Mouse (Mus musculus): Measurements from ENCODE around the gene 2610318N02Rik. TPM values are rescaled to one million over a fixed set of nuclear protein-coding genes. Genes with fewer than 3 reads are reported as not detected.
"Not testable (repeated sequence)": the region's sequence is repeated elsewhere in the genome, so short reads cannot be mapped to it uniquely, and the experiment has no call there.

Gene 2610318N02Rik
- 1.5 TPM in 1 of 2 replicates, not detected in the other for total RNA-seq (2021)
- long read RNA-seq, partial matches to known transcripts = 0 of 1 reads
- long read RNA-seq, other reads (novel, unspliced or antisense) = 0 of 1 reads

GRCm38 (mm10) chr16:17124871-17125520 is at the start of gene 2610318N02Rik:
TSS of gene 2610318N02Rik (minus strand) at chr16:17125167.
- peak; percentile 84 for DNase-seq

- no peak for DNase-seq
These were observed 43.1 kb upstream of the 2610318N02Rik start for GRCm38 (mm10) chr16:17168049-17168448.

DNA sequence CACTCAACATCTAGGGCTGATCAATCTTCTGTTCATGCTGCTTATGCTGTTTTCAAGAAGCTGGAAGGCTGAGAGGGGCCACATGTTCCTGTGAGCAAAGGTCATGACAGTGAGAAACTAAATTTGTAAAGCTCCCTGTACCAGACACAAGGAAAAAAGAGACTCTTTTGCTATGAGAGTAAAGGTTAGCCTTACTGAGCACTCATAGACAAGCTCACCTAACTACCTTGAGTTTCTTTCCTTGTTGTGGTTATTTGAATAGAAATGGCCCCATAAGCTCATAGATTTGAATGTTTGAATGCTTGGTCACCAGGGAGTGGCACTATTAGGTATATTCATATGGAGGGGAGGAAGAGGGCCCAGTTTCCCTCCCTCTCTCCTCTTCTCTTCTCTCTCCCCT is 42.2 kb upstream of the 2610318N02Rik start:
- no peak for DNase-seq

- not testable (repeated sequence) for DNase-seq
These were observed 40.5 kb upstream of the 2610318N02Rik start for GRCm38 (mm10) chr16:17165478-17165877.

- peak; percentile 18 for DNase-seq
These were observed 29.4 kb upstream of the 2610318N02Rik start for GRCm38 (mm10) chr16:17154346-17154745.

DNA sequence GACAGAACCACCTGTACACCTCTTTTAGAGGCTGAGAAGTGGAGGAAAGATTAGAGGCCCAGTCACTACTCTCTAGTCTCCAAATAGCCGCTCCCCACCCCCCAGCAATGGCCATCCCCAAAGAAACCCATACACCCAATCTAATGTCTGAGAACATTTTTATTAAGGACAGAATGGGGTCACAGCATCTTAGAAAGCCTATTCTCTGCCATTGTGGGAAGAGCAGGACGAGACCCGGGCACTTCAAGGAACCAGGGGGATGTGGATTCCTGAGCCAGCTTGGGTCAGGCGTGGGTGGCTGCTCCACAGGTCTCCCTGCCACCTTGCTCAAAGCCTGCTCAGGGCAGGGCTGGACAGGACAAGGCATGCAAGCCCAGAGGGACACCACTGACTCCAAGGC is 26.9 kb upstream of the 2610318N02Rik start:
- DNase-seq = no peak

GRCm38 (mm10) chr16:17150520-17151258 is 25.7 kb upstream of the 2610318N02Rik start:
- no peak for DNase-seq

GRCm38 (mm10) chr16:17148084-17148483 is 23.1 kb upstream of the 2610318N02Rik start:
- no peak for DNase-seq

GRCm38 (mm10) chr16:17147391-17147929 is 22.5 kb upstream of the 2610318N02Rik start:
- DNase-seq = peak; percentile 16

DNA sequence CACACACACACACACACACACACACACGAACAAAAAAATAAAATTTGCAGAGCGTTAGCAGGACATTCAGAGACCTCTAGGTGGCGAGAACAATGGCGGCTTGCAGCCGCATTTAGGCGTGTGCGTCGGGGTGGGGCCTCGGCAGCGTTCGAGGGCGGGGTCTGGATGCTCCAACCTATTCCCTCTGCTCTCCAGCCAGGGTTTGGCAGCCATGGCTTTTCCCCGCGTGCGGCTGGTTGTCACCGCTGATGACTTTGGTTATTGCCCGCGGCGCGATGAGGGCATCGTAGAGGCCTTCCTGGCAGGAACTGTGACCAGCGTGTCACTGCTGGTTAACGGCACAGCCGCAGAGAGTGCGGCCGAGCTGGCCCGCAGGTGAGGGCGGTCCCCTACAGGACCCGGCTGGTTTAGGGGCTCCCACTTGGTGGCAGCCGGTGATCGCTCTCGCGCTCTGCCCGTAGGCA is 21.8 kb upstream of the 2610318N02Rik start, which contains the start of gene Ccdc116:
Ccdc116 (minus strand) TSS at position 458 of the 464 bp plus-strand sequence.
- peak; percentile 81 for DNase-seq

DNA sequence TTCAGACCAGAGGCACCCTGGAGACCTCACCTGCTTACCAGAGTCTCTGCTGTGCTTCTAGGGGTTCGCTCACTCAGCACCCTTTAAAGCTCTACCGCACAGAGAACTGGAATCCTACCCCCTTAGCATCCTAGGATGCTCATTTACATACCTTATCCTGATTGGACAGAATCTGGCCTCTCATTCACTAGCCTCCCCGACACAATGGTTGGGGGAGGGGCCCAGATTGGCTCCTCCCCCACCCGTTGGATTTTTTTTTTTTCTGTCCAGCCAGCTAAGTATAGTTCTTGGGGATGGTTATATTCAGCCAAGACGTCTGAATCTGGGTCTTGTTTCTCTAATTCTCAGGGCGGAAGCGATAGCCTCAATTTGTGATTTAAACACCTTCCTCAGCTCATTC is 19.4 kb upstream of the 2610318N02Rik start, which contains the start of gene Ydjc:
Ydjc (plus strand) TSS at position 283 of the 400 bp plus-strand sequence.
- no peak for DNase-seq

DNA sequence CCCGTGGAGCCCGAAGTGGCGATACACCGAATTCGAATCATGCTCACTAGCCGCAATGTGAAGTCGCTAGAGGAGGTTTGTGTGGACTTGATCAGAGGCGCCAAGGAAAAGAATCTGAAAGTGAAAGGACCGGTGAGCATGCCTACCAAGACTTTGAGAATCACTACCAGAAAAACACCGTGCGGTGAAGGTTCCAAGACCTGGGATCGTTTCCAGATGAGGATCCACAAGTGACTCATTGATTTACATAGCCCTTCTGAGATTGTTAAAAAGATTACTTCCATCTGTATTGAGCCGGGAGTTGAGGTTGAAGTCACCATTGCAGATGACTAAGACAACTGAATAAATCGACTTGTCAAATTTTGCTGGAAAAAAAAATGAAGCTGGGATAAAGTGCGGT is 12.4 kb upstream of the 2610318N02Rik start:
- no peak for DNase-seq

- no peak for DNase-seq
These were observed 7.9 kb upstream of the 2610318N02Rik start for GRCm38 (mm10) chr16:17132906-17133200.

GRCm38 (mm10) chr16:17132089-17132905 is 7.3 kb upstream of the 2610318N02Rik start, which contains the start of gene Sdf2l1:
TSS of gene Sdf2l1 (minus strand) at chr16:17132383.
- peak; percentile 97 for DNase-seq

GRCm38 (mm10) chr16:17131191-17132088 is 6.5 kb upstream of the 2610318N02Rik start:
- DNase-seq = peak; percentile 23

GRCm38 (mm10) chr16:17127292-17127691 is 2.3 kb upstream of the 2610318N02Rik start:
- peak; percentile 26 for DNase-seq

DNA sequence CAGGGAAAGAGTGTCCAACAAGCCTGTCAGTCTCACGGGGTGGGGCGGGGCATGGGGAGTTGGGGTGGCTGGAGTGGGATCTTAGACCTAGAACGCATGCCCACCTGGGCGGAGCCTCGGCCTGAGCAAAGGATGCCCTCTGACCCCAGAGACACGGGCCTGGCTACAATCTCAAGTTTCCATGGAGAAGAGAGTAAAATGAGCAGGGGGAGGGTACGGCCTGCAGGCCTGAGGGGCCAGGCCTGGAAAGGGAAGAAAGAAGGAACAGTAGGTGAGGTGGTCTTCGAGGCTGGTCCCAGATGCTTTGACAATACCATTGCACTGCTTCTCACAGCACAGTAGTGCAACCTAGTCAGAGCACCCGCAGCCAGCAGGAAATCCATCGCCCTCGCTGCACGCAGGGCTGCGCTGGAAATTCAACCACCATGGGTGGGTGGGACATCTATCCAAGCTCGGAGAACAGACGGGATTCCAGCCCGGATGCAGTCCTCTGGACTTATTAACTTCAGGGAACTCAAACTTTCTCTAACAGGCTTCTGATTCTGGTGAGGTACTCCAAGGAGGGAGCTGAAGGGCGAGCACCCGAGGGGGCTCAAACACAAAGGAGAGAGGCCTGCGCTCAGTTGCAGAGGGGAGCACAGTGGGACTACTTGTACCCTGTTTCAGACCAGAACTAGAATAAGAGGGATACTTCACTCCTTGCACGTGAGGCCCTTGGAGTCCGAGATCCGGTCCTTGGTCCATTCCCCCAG is 672 bp downstream of the 2610318N02Rik start:
- no peak for DNase-seq

- DNase-seq = no peak
These were observed 3.4 kb downstream of the 2610318N02Rik start for GRCm38 (mm10) chr16:17121569-17121968.

DNA sequence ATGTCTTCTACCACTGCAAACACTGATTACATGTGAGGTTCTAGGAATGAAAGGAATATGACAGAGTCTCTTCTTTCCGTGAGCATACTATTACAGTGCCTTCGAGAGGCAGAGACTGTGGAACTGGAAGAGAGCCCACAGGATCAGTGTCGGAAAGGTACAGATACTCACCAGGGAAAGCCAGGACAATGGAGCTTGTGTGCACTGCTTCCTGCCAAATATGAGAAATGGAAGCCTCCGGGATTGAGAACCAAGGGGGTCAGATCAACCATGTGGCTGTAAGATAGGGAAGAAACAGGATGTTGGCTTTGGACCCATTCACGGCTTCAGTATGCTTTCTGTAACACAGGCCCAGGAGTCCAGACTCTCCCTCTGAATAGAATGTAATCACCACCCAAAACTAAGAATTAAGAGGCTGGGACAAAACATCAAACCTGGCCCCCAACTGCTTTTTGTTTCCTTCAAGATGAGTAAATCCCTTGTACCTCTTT is 7.6 kb downstream of the 2610318N02Rik start:
- DNase-seq = no peak
